Mouse (Mus musculus) monocyte, adult 2 months (primary cell): ENCODE measurements at regions not wholly inside any gene's neighbourhood (a gene's known extent, or its start where the extent isn't known, plus 50 kb on each side); places are given as distances from the start of the nearest gene placed in this dataset.

ENCODE experiments used
- DNase-seq, 2 experiments: peaks; one replicate each; pipeline ENCODE4 v3.0.0; 2022; ENCODE audit warnings: low spot score in 2 of 2, low read depth in 1 of 2

DNA sequence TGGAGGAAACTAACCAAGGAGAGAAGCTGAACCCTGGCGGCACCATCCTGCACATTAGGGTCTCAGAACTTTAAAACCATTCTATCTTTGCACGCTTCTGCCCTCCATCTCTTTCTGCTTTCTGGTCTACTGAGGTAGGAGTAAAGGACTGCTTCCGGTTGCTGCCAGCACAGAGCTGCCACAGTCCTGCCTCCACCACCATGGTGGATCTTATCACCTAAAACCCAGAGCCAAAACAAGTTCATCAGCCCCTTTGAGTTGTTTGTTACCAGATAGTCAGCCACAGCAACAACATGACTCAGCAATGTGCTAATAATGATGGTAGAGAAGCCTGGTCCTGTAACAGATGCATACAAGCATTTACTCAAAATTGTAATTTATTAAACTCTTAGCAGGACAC is 287.9 kb downstream of the Irs2 start:
- no peak for DNase-seq

- no peak for DNase-seq
Observed at GRCm38 (mm10) chr8:10719411-10719810, 288.8 kb downstream of the Irs2 start.

DNA sequence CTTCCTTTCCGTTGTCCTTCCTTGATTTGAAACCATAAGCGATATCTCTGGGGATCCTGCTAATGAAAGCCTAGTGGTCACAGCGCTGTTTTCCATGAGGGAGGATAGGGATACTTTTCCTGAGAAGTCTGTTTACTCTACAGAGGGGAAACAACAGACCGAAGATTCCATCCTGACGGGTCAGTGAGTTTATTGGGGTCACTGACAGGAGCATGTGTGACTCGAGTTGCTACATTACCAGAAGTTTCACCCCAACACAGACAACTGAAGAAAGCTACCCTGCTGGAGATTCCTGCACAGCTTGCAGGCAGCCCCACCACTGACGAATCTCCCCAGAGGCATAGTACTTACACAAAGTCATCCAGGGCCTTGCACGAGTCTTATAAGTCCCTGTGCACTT is 291.0 kb downstream of the Irs2 start:
- DNase-seq: no peak

- no peak for DNase-seq
Observed at GRCm38 (mm10) chr8:10716161-10716560, 292.1 kb downstream of the Irs2 start.

- DNase-seq: no peak
Observed at GRCm38 (mm10) chr8:10713515-10714042, 294.7 kb downstream of the Irs2 start.

DNA sequence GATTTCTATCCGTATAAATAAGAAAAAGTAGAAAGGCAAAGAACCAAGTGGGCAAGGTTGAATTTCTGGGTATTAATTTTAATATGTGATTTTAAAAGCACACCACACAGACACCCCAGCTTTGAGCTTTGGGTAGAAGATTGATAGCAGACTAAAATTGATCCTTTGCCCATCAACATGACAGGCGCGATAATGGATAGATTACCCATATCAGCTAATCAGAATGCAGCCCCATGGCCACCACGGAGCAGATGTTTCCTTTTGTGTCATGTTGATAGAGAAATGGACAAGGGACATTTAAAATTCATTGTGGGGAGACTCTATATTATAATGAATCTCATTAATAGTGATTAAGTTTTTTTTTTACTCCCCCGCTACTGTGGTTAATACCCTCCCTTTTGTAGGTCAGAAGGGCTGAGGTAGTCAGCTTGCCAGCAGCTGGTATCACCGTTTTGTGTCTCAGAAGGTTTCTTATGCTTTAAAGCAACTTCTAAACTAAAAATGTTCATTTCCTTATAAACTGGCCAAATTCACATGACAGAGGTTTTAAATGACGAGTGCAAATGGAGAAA is 296.1 kb downstream of the Irs2 start:
- DNase-seq: no peak

- DNase-seq: no peak
Observed at GRCm38 (mm10) chr8:10711474-10711873, 296.8 kb downstream of the Irs2 start.

GRCm38 (mm10) chr8:10708509-10708908 is 299.7 kb downstream of the Irs2 start:
- no peak for DNase-seq

- no peak for DNase-seq
Observed at GRCm38 (mm10) chr8:10707122-10707521, 301.1 kb downstream of the Irs2 start.

DNA sequence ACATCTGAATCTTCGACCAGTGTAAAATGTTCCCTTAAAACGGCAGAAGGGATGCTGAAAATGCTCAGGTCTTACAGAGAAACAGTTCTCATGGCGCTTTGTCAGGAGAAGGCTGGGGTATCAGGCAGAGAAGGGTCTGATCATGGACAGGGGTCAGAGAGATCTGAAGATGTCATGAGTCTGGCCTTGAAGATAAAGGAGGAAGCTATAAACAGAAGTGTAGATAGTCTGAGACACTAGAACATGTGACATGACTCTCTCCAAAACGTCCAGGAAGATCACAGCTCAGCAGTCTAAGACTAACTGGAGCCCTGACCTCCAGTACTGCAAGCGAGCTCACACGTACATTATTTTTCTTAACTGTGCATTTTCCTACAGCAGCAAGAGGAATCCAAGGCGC is 302.3 kb downstream of the Irs2 start:
- no peak for DNase-seq

DNA sequence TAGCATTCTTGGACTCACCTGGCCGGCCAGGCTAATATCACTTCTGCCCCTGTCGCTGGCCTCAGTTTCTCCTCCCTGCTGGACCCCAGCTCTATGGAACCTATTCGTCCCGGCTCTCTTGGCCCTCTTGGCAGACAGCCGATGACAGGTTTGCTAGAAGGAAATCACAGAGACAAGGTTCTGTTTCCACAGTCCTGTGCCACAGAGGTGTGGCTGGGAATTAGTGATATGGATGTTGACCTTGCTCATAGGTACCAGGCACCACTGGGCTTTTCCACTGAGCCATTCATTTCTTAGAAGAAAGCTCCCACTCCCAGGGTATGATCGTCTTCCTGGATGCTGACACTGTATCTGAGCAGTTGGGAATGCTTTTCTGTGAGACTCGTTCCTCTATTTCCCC is 305.5 kb downstream of the Irs2 start:
- DNase-seq: no peak

DNA sequence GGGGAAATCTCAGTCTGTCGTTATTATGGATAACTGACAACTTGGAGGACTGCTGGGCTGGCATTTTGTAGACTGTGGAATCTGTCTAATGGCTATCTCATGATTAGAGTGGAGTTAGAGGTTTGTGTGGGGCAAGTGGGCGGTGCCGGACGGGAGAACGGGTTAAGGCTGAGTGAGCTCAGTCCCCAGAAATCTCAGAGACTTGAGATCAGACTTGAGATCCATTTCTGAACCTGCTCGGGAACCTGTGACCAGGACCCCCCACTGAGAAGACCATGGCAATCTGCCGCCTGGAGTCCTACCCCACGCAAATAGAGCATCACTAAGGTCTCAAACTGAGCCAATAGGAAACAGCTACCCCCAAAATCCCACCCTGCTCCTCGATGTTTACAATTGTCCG is 306.0 kb downstream of the Irs2 start:
- DNase-seq: no peak

- DNase-seq: no peak
Observed at GRCm38 (mm10) chr8:10701648-10702061, 306.6 kb downstream of the Irs2 start.

DNA sequence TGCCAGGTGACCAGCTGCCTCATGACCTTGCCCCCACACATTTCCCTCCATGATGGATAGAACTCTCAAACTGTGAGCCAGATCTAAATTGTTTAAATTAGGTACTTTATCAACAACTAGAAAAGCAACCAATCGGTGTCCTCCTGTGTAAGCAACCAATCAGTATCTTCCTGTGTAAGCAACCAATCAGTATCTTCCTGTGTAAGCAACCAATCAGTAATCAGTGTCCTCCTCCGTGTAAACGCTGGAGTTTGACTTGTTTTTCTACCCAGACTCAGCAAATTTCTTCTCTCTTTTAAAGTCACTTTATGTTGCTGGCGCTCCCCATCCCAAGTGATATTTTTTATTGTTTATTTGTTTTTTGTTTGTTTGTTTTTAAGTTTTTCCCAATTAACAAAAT is 307.0 kb downstream of the Irs2 start:
- DNase-seq: no peak

DNA sequence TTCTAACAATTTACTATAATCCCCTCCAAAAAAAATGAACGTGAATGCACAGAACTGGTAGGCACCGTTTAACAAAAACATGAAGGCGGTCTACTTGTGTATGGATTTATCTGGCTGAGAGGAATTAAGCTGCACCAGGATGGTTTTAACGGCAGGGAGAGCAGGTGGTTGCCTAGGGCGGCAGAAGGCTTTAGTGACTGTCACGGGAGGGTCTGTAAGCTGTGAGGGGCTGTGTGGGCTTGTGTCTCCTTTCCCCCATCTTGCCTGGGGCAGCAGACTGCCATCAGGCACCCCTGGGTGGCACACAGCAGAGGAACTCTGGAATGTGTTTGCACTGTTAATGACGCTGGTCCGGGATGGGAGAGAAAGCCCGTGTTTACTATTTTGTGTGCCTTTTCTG is 308.6 kb downstream of the Irs2 start:
- no peak for DNase-seq

DNA sequence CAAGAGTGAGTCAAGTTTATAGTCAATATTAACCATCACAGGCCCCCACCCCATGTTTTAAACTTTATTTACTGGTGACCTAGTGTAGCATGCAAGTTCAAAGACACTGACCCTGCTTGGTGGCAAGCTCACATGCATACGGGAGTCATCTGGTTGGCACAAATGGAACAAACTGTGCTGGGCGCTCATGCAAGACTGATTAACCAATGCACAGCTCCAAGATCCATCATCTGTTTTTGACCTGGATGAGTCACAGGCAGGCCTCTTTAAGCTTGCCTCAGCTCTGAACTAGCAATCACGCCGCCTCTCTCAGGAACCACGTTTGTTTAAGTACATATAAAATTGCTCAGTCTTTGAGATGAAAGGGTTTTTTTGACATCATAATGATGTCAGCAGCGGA is 313.1 kb downstream of the Irs2 start:
- DNase-seq: no peak

DNA sequence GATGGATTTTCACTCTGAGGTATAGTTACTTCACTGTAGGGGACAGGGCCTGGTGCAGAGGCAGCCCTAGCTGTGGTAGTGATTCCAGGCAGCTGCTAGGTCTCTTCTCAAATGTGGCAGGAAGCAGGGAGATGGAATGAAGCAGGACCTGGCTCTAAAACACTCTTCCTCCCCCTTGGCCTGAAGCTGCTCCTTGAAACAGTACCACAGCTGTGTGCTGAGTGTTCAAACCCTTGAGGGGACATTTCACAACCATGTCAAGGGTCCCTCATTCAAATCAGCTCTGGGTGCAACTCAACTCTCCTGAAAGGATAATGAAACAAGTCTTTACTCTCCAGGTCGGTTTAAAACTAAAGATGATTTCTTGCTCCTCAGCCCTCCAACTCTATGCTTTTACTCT is 317.6 kb downstream of the Irs2 start:
- DNase-seq: no peak

DNA sequence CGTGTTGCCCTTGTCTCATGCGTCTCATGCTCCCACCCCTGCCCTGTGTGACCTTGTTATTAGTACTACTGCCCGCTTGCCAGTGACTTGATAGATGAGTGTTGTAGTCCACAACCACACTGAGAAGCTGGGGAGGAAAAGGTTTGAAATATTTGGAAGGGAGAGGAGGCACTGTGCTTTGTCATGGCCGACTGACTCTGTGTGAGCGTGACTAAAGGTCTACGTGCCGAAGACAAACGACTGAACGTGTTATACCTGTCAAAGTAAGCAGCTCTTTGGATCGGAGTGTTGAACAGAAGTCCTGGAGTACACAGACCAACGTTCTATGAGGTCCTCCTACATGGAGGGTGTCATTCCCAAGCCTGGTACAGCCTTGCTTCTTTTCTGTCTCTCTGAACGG is 318.4 kb downstream of the Irs2 start:
- DNase-seq: no peak

DNA sequence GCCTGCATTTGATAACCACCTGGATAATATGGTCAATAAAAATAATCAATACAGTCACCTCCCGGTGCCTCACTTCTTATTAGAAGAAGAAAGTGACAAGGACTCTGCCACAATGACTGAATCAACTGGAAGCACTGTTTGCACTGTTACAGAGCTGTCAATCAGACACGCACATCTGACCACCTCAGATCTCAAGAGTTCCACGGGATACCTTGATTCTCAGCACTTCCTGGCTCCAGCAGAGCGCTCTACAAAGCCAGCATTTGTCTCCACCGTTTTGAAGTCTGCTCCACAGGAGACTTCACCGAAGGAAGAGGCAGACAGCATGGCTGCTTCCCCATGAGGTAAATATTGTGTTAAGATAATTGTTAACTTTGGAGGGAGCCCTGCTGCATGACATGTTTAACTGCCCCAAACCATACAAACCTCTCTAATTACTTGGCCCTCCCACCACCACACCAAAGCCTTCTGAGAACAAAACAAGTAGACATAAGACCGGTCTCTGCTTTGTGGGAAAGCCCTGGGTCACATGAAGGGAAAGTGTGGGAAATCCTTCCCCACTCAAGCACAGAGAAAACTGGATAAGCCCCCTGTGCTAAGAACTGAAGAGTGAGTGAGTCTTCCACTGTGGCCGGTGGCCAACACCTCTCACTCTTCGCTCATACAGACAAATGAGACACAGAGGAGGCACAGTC is 320.2 kb downstream of the Irs2 start:
- no peak for DNase-seq
